Mouse (Mus musculus) T-cell, adult 2 months (primary cell): ENCODE measurements around the gene Bpgm.
A peak's percentile ranks its signal among the peaks of the same experiment; 100 is the strongest.

Experiments
- DNase-seq: peaks from one replicate; pipeline ENCODE4 v3.0.0; 2022; ENCODE audit warnings: low spot score

Gene Bpgm

DNA sequence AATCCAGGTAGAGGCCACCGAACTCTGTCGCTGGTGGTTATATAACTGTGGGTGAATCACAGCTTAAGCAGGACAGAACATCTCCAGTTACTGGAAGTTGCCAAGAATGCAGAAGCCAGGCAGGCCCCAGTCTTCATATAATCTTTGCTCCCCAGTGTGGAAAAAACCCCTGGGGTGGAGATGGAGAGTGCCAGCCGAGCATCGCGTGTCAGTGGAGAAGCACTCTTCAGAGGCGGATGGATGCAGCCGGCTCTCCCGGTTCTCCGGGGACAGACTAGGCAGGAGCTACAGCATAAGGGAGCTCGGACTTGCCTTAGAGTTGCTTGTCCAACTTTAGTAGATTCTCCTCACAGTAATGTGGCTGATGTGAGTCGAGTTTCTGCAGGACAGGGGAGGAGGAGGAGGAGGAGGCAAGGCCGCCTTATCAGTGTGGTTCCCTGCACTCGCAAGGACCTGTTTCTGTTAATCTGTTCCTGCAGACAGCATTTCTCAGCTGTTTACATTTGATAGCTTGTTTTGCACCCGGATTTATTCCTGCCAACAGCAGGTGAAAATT lies 10.1 kb downstream of the Bpgm start:
- DNase-seq, result no peak

DNA sequence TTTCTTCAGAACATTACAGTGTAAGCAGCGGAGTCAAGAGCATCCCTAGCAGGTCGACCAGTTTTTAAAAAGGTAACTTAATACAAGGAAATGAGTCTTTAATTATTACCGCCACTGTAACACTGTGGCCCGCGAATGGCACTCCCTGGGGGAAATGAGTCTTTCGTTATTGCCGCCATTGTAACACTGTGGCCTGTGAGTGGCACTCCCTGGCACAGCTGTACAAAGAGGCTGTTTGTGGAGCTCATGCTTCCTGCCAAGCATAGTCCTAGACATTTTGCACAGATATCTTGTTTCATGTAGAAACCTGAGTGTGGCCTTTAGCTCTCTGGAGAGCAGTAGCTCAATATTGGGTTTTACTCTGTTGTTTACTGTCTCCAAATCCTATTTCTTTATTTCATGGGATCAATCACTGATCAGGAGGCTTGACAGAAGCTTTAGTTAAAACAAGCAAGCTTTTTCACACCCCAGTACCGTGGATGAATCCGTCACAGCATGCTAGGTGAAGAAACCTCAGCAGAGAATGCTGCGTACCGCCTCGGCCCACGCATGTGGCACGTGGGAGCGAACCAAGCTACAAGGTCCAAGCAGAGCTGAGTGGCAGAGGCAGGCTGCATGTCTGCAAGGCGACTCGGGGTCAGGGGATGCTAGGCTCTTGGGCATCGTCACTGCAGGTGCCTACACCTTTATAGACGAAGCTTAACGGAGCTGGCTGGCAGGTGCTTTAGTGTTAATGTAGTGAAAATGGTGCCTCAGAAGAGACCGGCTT lies 17.5 kb downstream of the Bpgm start:
- peak; percentile 5 for DNase-seq

DNA sequence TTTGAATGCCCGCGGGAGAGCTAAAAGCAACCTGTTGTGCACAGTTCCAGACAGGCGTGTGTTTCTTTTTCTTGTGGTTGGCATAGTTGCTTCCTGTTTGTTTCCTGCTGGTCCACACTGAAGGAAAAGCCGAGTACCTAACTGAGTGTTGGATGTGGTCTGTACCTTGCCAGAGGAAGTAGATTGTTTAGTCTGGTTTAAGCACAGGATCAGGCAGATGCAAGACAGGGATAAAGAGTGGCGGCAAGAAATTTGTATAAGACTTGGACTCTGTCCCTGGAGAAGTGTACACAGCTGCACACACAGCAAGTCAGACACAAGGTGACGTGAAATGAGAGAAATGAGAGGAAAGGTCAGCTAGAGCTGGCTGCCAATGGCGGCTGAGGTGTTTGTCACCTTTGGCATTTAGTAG lies 19.1 kb downstream of the Bpgm start:
- peak; percentile 72 for DNase-seq

DNA sequence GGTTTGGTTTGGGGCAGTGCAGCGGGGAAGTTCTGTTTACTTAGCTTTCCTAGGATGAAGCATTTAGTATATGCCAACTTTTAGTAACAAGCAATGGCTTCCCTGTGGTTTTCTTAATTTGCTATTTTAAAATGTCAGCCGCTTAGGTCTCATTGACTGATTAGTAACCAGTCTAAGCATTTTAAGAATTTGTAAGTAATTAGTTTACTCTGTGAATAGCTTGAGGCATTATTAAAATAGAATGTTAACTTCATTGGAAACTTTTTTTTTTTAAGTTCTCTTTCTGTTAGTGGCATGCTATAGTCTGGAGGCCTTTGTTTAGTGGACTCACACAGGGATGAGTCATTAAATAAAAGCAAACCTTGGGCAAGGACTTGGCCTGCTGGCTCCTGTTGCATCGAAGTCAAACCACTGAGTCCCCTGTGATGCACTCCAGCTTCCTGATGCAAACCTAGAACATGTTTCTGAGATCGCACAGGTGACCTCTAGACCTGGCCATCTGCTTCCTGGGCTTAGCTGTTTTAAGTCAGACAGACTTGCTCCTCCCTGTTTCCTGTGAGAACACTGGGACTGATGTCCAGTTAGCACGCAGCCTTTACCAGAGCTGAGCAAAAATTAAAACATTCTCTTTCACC lies 22.1 kb downstream of the Bpgm start:
- DNase-seq, result no peak

DNA sequence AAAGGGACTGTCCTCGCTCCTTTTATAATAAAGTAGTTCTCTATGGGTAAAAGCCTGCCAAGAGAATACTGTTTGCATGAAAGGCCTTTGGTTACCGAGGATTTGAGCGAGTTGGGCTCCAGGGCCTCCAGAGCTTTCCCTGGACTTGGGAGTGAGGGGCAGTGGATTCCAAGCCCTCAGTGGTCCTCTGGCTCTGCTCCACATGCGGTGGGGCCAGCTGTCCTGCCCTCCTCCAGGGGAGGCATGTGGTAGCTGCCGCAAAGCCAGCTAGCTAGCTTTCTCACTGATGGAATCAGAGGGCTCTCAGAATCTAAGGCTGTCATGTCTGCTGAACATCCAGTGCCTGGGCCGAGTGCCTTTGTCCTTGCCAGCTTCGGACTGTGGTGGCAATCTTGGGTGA lies 26.3 kb downstream of the Bpgm start:
- DNase-seq, result no peak

DNA sequence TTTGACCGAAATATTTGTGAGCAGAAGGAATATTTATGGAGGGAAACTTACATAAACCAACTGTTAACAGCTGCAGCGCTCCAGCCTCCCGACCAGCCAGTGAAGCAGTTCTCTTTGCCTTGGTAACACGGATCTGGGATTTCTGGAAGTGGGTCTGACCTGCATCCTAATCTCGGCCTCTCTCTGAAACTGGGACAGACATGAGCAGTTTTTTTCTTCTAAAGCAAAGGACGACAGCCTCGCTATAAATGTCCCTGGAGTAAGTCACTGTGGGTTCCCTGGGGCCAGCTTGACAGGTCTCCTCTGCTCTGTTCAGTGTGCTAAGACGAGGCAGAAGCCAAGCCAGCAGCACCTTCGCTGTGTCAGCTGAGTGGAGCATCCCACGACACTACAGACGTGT lies 29.9 kb downstream of the Bpgm start:
- DNase-seq, result no peak

DNA sequence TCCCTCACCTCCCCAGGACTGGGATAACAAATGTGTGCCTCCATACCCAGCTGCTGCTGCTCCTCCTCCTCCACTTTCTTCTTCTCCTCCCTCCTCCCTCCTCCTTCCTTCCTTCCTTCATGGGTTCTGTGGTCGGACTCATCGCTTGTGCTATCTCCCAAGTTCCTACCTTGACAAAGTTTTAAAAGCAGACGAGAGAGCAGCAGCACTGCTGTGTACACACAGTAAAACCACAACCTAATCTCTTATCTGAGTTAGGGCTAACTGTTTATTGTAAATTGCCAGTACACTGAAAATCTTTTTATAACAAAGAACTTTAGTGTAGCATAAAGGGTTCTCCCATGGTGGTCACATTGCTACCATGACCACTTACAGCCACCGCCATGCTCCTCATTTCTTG lies 31.6 kb downstream of the Bpgm start:
- DNase-seq, result no peak

DNA sequence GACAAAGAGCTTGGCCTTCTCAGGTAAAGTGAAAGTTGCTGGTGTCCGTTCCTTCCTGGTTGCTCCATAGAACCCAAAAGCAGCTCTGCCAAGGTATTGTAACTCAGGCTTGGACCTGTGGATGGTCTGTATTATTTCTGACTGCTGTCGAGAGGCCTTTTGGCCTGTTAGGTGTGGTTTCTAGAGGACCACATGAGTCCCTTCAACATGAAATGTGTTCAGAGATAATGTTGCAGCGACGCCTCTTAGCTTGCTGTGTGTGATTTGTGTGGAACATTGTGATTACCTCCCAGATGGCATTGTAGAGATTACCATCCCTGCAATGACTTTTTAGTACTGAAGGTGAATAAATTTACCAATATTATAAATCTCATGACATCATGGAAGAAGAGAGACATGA lies 32.0 kb downstream of the Bpgm start:
- DNase-seq, result no peak

DNA sequence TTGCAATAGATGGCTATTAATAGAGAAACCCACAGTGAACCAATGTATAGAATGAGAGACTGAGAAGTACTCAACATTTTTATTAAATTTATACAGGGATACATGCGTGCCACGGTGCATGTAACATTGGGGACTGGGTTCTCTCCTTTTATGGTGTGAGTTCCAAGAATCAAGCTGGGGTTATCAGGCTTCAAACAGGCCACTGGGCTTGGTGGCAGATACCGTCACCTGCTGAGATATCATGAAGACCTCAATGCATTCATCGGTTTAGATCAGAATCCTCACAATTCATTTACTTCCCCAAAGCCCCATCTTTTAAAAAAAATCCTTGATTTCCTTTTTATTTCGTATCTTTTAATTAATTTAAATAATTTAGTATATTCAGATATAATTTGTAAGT lies 34.3 kb downstream of the Bpgm start:
- no peak for DNase-seq

DNA sequence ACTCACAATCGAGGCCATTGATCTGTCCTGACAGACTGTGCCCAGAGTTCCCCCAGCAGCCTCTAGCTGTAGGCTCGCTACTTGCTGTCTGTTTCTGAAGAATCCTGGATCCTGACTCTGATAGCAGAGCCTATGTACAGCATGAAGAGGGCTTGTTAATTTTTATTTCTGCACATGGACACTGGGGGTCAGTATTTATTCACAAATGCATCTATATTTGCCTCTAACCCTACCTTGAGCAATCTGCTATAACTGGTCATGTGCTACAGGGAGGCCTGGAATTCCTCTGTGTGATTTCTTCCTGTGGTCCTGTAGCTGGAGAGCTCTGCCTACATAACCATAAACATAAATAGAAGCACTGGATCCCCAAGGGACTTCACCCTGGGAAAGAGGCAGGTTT lies 35.4 kb downstream of the Bpgm start:
- no peak for DNase-seq

DNA sequence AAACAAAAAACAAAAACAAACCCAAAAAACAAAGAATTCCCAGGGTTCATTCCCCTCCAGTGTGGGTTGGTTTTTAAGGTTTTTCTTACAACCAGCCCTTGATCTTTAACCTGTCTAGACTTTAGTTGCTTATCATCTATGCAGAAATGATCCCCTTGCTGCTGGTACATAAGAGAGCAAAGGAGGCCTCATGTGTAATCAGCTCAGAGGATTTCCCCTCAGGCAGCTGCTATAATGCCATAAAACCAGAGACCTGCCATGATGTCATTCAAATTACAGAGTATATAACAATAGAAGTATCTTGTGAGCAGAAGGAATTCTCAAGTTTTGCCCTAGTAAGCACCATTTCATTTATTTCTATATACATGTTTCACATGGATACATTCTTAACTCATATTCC lies 36.7 kb downstream of the Bpgm start:
- no peak for DNase-seq

DNA sequence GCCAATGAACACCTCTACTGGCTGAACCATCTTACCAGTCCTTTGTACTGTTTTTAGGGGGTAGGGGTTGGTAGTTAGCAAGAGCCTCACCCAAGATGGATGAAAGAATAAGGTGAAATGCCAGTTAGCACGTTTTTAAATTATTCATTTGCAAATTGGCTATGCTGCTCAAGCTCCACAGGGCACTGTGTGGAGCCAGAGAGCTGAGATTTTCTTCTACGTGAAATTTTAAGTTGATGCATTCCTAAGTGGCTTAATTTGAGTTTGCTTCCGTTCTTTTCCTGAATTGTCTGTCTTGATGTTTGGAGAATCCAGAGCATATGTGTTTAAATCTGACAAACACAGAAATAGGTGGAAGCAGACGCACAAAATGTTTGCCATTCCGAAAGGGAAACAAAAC lies 38.6 kb downstream of the Bpgm start:
- no peak for DNase-seq

DNA sequence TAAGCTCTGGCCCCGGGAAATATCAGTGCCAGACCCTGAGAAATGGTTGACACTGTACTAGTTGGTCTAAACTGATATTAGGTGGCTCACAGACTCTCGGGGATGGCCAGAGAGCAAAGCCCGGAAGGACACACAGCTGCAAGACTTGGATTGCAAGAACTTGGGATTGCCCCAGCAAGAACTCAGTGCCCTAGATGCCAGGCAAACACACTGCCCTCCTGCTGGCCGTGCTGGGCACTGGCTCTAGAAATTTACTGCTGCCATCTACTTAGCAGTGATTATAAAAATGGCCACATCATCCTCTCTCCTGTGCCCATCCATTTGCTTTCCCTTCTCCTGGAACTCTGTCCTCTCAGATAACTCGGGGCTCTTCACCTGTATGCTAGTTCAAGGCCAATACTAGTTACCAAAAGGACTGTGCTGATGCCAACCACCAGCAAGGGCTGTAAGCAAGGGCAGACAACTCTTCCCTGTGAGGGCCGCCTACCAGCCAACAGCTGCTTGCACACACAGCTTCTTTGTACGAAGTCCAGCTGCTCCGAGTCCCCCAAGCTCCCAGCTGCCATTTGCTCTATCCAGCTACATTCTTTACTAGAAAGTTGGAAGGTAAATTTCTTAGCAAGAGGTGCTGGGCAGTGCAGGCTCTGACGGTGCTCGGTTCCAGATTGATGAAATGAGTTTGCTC lies 39.2 kb downstream of the Bpgm start:
- no peak for DNase-seq

DNA sequence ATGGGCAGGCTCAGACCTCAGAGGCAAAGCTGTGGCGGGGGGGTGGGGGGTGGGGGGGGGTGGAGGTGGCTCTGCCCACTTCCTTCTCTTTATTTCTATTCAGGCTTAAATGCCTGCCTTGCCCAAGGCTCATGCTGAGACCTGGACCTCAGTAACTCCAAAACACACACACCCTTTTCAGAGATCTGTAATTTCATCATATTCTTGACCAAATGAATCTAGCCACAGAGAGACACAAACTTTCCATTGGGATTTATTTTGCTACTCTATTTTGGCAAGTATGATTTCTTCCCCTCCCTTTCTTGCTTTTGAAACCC lies 39.7 kb downstream of the Bpgm start:
- no peak for DNase-seq

DNA sequence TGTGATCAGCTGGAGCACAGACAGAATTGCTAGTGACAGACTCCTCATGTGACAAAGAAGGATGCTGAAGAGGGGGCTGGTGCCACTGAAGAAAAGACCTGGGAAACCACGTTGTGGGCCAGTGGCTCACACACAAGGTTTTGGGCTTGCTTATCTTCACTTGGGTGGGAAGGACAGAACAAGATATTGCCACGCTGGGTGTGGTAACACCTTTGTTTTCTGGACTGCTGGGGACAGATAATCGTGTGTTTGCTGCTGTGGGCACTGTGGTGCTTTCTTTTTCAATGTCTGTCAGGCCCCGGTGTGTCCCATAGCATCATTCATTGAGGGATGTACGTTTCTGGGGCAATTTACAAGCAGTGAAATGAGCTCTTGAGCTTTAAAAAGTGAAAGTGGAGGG lies 41.7 kb downstream of the Bpgm start:
- DNase-seq, result no peak

DNA sequence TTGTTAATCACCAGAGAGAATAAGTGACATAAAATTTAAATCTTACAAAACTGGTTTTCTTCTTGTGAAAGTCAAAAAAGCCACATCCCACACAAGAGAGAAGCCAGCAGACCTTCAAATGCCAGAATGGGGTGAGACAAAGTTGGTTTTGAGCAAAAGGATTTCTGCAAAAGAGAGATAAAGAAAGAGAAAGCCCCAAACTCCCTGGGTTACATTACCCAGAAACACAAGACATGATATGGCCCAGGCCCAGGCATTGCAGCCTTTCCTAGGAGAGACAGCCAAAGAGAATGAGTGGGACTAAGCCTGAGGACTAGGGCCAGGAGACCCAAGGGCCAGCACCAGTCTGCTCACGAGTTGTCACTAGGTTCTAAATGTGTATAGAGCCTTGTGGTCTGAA lies 43.1 kb downstream of the Bpgm start:
- no peak for DNase-seq

DNA sequence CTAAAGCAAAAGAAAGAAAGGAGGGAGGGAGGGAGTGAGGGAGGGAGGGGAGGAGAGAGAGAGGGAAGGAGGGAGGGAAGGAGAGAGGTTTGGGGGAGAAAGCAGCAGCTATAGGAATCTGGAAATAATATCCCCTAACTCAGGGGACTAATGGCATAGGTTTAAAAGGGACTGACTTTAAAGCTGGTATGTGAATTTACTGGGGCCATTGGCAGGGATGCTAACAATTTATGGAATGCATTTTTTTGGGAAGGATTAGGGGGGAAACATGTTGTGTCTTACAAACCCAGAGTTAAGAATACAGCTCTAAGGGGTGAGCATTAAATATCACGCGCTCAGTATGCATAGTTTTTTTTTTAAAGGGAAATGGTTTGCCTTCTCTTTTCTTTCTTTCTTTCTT lies 44.5 kb downstream of the Bpgm start:
- DNase-seq, result no peak

DNA sequence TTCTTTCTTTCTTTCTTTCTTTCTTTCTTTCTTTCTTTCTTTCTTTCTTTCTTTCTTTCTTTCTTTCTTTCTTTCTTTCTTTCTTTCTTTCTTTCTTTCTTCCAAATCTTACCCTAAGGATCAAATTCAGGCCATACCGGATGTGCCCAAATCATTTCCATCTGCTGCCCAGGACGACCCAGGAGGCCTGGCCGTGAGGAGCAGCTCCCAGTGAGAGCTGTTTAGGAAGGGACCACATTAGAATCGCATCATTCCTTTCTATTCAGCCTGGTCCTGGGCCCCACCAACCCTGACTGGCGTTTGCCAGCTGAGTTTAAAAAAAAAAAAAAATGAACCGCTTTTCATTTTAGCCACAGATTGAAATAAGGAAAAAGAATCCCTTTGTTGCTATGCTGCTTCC lies 44.9 kb downstream of the Bpgm start:
- DNase-seq, result no peak

DNA sequence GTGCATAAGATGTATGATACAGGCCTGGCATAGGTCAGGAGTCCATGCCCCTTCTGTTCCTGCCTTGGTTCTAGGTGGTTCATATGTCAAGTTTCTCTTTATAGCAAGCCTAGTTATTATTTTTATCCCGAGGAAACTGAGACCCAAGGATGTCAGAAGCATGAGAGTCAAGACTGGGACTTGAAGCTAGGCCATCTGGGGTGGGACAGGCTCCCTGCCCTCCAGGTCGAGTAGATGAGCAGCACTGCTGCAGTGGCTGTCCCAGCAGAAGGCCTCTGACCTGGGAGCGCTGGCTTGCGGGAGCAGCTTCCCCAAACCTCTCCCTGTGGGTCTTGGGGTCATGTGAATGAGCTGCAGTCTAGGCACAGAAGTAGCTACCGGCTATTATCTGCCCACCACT lies 47.5 kb downstream of the Bpgm start:
- DNase-seq, result no peak

DNA sequence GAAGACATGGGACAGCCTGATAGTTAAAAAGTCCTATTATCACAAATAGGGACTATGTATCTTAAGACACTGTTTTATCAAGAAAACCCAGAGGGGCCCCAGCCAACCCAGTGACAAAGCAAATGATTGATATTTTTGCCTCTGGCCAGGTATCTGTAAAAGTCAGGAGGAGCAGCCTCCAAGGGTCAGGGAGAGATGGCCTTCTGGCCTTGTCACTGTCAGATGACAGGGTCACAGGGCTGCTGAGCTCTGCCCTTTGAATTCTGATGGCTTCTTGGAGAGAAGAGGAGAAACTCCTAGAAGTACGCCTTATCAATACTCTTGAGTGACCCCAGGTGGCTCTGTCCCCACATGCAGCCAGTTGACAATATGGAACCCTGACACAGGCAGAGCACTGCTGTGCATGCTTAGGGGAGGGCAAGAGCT lies 49.5 kb downstream of the Bpgm start:
- DNase-seq, result no peak

DNA sequence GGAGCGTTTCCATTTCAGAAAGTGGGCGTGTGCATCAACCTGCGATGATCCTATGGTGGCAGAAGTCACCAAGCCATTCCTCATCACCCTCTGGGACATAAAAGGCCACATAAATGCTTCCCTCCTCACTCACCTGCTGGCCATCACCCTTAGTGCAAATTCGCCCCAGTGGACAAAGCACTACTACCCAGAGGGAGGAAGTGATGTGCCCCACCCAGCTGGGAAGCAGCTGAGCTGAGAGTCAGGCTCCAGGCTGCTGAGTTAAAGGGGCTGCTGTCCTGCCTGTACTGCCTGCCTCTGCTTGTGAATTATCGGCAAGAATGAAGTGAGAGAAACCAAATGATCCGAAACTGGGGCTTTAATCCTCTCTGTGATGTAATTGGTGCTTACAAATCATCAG lies 49.9 kb downstream of the Bpgm start:
- DNase-seq, result no peak

DNA sequence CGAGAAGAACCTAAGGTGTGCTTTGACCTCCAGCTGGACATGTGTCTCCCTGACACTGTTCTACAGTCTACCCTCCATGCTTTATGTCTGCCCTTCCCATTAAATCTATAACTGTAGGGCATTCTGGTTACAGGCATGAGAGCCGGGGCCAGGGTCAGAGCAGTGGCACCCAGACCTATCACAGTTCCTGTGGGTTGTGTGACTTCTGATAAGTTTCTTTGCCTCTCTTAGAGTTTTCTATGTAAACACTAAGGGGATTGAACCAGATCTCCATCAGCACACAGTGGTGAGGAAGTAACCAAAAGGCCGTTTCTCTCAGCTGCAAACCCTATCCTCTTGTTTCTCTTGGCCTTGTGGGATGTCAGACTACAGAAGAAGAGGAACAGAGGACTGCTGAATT lies 50.4 kb downstream of the Bpgm start:
- no peak for DNase-seq

DNA sequence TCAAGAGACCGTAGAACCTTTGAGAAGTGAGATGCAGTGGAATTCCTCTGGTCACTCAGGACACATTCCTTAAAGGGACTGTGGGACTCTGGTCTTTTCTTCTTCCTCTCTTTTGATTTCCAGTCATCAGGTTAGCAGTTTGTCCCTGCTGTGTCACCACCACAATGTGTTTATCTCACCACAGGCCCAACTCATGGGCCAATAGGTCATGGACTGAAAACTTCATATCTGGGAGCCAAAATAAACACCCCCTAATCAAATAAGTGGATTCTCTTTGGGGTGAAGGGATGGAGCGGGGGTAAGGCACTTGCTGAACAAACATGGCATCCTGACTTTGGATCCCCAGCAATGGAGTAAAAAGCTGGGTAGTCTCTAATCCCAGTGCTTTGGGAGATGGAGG lies 52.1 kb downstream of the Bpgm start:
- no peak for DNase-seq
